Comparison of ENCODE assay signal across 8 mouse cellular contexts in genomic region chr11:69366855-69367615, GRCm38 (mm10). TPM values are rescaled to one million over a fixed set of nuclear protein-coding genes. Genes with fewer than 3 reads are reported as not detected.
DNase-seq lines count a peak whose midpoint lies in the region; ATAC-seq and TF ChIP-seq lines count a peak whose summit lies in the region.

No protein-coding gene starts in this region.

- no peaks in the 10 kb centered on the region for H3K27me3 ChIP-seq in C2C12 (ENCODE audit: control insufficient read depth, insufficient read depth, insufficient read length)
- H3K27me3 ChIP-seq in heart, embryonic 14.5 days (ENCODE audit: control insufficient read depth, insufficient read depth, low read length) = no peaks in the 10 kb centered on the region
- H3K27me3 ChIP-seq in midbrain, embryonic 15.5 days (replicated peaks) = no peaks in the 10 kb centered on the region

- WGBS in heart, embryonic 14.5 days = under 1% methylated on average over 22 of the region's 22 CpGs
- WGBS in midbrain, embryonic 15.5 days = under 1% methylated on average over 22 of the region's 22 CpGs

- peaks cover 11% of the 10 kb centered on the region for H3K79me3 ChIP-seq in C2C12 (ENCODE audit: low read depth)

- peak overlapping the region; percentile 52 for H3ac ChIP-seq in C2C12 (ENCODE audit: control insufficient read depth, insufficient read length, low read depth)

- peaks cover 39% of the 10 kb centered on the region for H3K79me2 ChIP-seq in C2C12 (ENCODE audit: control insufficient read depth, insufficient read depth)

- intact Hi-C loops in gastrocnemius, adult 2 months (cut with DNase I) = no loop called here

- peak overlapping the region; percentile 89 for H3K4me3 ChIP-seq in gastrocnemius, adult 2 months
- H3K4me3 ChIP-seq in C2C12 (ENCODE audit: insufficient read depth, poor library complexity, severe bottlenecking) = peak overlapping the region; percentile 64
- peak overlapping the region; percentile 89 to 97 for H3K4me3 ChIP-seq in heart, embryonic 14.5 days (ENCODE audit: control insufficient read depth in 1 of 2, insufficient read depth in 1 of 2, low read depth in 1 of 2, low read length in 2 of 2)
- H3K4me3 ChIP-seq in midbrain, embryonic 15.5 days = peak overlapping the region; percentile 91

- no peak for DNase-seq in gastrocnemius, adult 2 months
- no peak for DNase-seq in gastrocnemius, postnatal 10 days
- DNase-seq in brain, embryonic 14.5 days (ENCODE audit: low read depth) = peak; percentile 67
- DNase-seq in kidney, postnatal 4 days = peak; percentile 49 to 62

- ATAC-seq in heart, embryonic 14.5 days (ENCODE audit: insufficient number of reproducible peaks, insufficient read depth, low FRiP score, low read depth) = no peak
- ATAC-seq in midbrain, embryonic 15.5 days (replicated peaks) = no peak
- ATAC-seq in activated CD4-positive, CD25-positive, alpha-beta regulatory T cell, adult 4 months = no peak

- H3K9me3 ChIP-seq in heart, embryonic 14.5 days (ENCODE audit: control insufficient read depth, low read length) = no peaks in the 10 kb centered on the region
- no peaks in the 10 kb centered on the region for H3K9me3 ChIP-seq in midbrain, embryonic 15.5 days

- TF ChIP-seq CTCF in gastrocnemius, adult 2 months (IDR thresholded peaks at IDR 0.05) = no peak
- TF ChIP-seq CTCF in C2C12 (IDR thresholded peaks at IDR 0.05; ENCODE audit: control insufficient read depth, insufficient read depth, insufficient read length) = no peak
- no peak for TF ChIP-seq CTCF in brain, embryonic 14.5 days (IDR thresholded peaks at IDR 0.05; ENCODE audit: borderline replicate concordance, extremely low read depth, insufficient read depth, insufficient read length)

- H3K9ac ChIP-seq in heart, embryonic 14.5 days (ENCODE audit: low read length) = peak overlapping the region; percentile 99
- peak overlapping the region; percentile 100 for H3K9ac ChIP-seq in midbrain, embryonic 15.5 days

- peak overlapping the region; percentile 94 for H3K27ac ChIP-seq in gastrocnemius, adult 2 months
- H3K27ac ChIP-seq in heart, embryonic 14.5 days (replicated peaks in 1 of 2; ENCODE audit: control insufficient read depth in 1 of 2, insufficient read depth in 1 of 2, low read depth in 2 of 2, low read length in 2 of 2) = peak overlapping the region; percentile 79 to 97
- H3K27ac ChIP-seq in midbrain, embryonic 15.5 days = peak overlapping the region; percentile 100

- TF ChIP-seq POLR2A in brain, embryonic 14.5 days (IDR thresholded peaks at IDR 0.05; ENCODE audit: borderline replicate concordance, extremely low read depth, insufficient read depth, insufficient read length, poor library complexity, severe bottlenecking) = no peak

- H3K36me3 ChIP-seq in C2C12 (ENCODE audit: control insufficient read depth, insufficient read depth) = peaks cover 19% of the 10 kb centered on the region
- H3K36me3 ChIP-seq in heart, embryonic 14.5 days (ENCODE audit: control insufficient read depth, insufficient read depth, low read length) = peaks cover 19% of the 10 kb centered on the region
- H3K36me3 ChIP-seq in midbrain, embryonic 15.5 days (replicated peaks) = peaks cover 16% of the 10 kb centered on the region

- peak overlapping the region; percentile 93 for H3K4me2 ChIP-seq in heart, embryonic 14.5 days (ENCODE audit: low read length)
- H3K4me2 ChIP-seq in midbrain, embryonic 15.5 days = peak overlapping the region; percentile 93

- peaks cover 34 to 53% of the 10 kb centered on the region in 2 experiments for H3K4me1 ChIP-seq in heart, embryonic 14.5 days (ENCODE audit: control insufficient read depth in 2 of 2, insufficient read depth in 2 of 2, low read length in 2 of 2)
- peaks cover 56% of the 10 kb centered on the region for H3K4me1 ChIP-seq in midbrain, embryonic 15.5 days

TF ChIP-seq in C2C12, 6 proteins besides CTCF, POLR2A, EP300 and RAD21:
- TF ChIP-seq MAX (IDR thresholded peaks at IDR 0.05) = no peak
- no peak for TF ChIP-seq FOSL1 (IDR thresholded peaks at IDR 0.05; ENCODE audit: insufficient read depth, low read length, poor library complexity, severe bottlenecking)
- no peak for TF ChIP-seq MYOD1 (IDR thresholded peaks at IDR 0.05; ENCODE audit: control insufficient read depth, insufficient read length, low read depth)
- TF ChIP-seq MYOG (IDR thresholded peaks at IDR 0.05; ENCODE audit: control insufficient read depth, extremely low read depth, insufficient read length) = no peak
- TF ChIP-seq CEBPB (IDR thresholded peaks at IDR 0.05; ENCODE audit: low read depth) = no peak
- no peak for TF ChIP-seq USF1 (IDR thresholded peaks at IDR 0.05; ENCODE audit: low read depth)

RNA-seq across cellular contexts. Expression of gene Chd3, which starts 2.2 kb away (rescaled TPM):
- total RNA-seq in gastrocnemius, adult 2 months (2021) = 1 to 10 TPM; 6.8 to 9.4 TPM
- 10 to 100 TPM; 39.0 to 59.5 TPM for total RNA-seq in gastrocnemius, postnatal 10 days (2021)
- 100 TPM for polyA plus RNA-seq in C2C12 (2012; fragmentation: generic; extraction: Trizol)
- 321 and 358 TPM in 2 replicates for polyA plus RNA-seq in brain, embryonic 14.5 days (2012; rRNA removed)
- 16.5 TPM in 2 replicates for polyA plus RNA-seq in heart, embryonic 14.5 days (2014; fragmentation: Nextera tagmentation; extraction: Ambion mirVana)
- 98.2 and 102 TPM in 2 replicates for polyA plus RNA-seq in midbrain, embryonic 15.5 days (2015; fragmentation: Nextera tagmentation; extraction: Ambion mirVana)
- polyA plus RNA-seq in activated CD4-positive, CD25-positive, alpha-beta regulatory T cell, adult 4 months (2017; shearing (Covaris generic)) = 10 to 100 TPM; 58.7 to 62.7 TPM

RNA-seq across cellular contexts. Expression of gene Rnf227, which starts 26.8 kb away (rescaled TPM):
- total RNA-seq in gastrocnemius, adult 2 months (2021) = not detected
- total RNA-seq in gastrocnemius, postnatal 10 days (2021) = 1 to 10 TPM in 1 of 2 experiments, under 1 TPM in 1; 0.85 to 2.1 TPM
- 3.9 TPM for polyA plus RNA-seq in C2C12 (2012; fragmentation: generic; extraction: Trizol)
- 82.8 and 115 TPM in 2 replicates for polyA plus RNA-seq in brain, embryonic 14.5 days (2012; rRNA removed)
- polyA plus RNA-seq in heart, embryonic 14.5 days (2014; fragmentation: Nextera tagmentation; extraction: Ambion mirVana) = 6.6 and 7.3 TPM in 2 replicates
- polyA plus RNA-seq in midbrain, embryonic 15.5 days (2015; fragmentation: Nextera tagmentation; extraction: Ambion mirVana) = 278 and 308 TPM in 2 replicates
- polyA plus RNA-seq in activated CD4-positive, CD25-positive, alpha-beta regulatory T cell, adult 4 months (2017; shearing (Covaris generic)) = 1 to 10 TPM; 2.4 to 3.4 TPM

RNA-seq across cellular contexts. Expression of gene Naa38, which starts 28.3 kb away (rescaled TPM):
- 10 to 100 TPM; 62.4 to 86.0 TPM for total RNA-seq in gastrocnemius, adult 2 months (2021)
- 10 to 100 TPM; 83.8 to 94.5 TPM for total RNA-seq in gastrocnemius, postnatal 10 days (2021)
- 229 TPM for polyA plus RNA-seq in C2C12 (2012; fragmentation: generic; extraction: Trizol)
- polyA plus RNA-seq in brain, embryonic 14.5 days (2012; rRNA removed) = 84.1 and 111 TPM in 2 replicates
- 158 and 174 TPM in 2 replicates for polyA plus RNA-seq in heart, embryonic 14.5 days (2014; fragmentation: Nextera tagmentation; extraction: Ambion mirVana)
- polyA plus RNA-seq in midbrain, embryonic 15.5 days (2015; fragmentation: Nextera tagmentation; extraction: Ambion mirVana) = 96.8 and 101 TPM in 2 replicates
- 100 to 1,000 TPM; 146 TPM for polyA plus RNA-seq in activated CD4-positive, CD25-positive, alpha-beta regulatory T cell, adult 4 months (2017; shearing (Covaris generic))

RNA-seq across cellular contexts. Expression of gene Cyb5d1, which starts 28.4 kb away (rescaled TPM):
- total RNA-seq in gastrocnemius, adult 2 months (2021) = 10 to 100 TPM; 34.9 to 36.0 TPM
- total RNA-seq in gastrocnemius, postnatal 10 days (2021) = 10 to 100 TPM; 18.8 to 22.3 TPM
- 22.8 TPM for polyA plus RNA-seq in C2C12 (2012; fragmentation: generic; extraction: Trizol)
- polyA plus RNA-seq in brain, embryonic 14.5 days (2012; rRNA removed) = 26.7 and 28.7 TPM in 2 replicates
- 19.9 and 22.1 TPM in 2 replicates for polyA plus RNA-seq in heart, embryonic 14.5 days (2014; fragmentation: Nextera tagmentation; extraction: Ambion mirVana)
- polyA plus RNA-seq in midbrain, embryonic 15.5 days (2015; fragmentation: Nextera tagmentation; extraction: Ambion mirVana) = 32.7 and 33.5 TPM in 2 replicates
- 10 to 100 TPM in 1 of 2 experiments, 1 to 10 TPM in 1; 9.4 to 17.9 TPM for polyA plus RNA-seq in activated CD4-positive, CD25-positive, alpha-beta regulatory T cell, adult 4 months (2017; shearing (Covaris generic))

RNA-seq across cellular contexts. Expression of gene Tmem88, which starts 31.0 kb away (rescaled TPM):
- 1 to 10 TPM; 6.5 to 7.4 TPM for total RNA-seq in gastrocnemius, adult 2 months (2021)
- 10 to 100 TPM; 14.0 to 15.7 TPM for total RNA-seq in gastrocnemius, postnatal 10 days (2021)
- 0.16 TPM for polyA plus RNA-seq in C2C12 (2012; fragmentation: generic; extraction: Trizol)
- polyA plus RNA-seq in brain, embryonic 14.5 days (2012; rRNA removed) = 5.7 TPM in 2 replicates
- 43.1 and 46.7 TPM in 2 replicates for polyA plus RNA-seq in heart, embryonic 14.5 days (2014; fragmentation: Nextera tagmentation; extraction: Ambion mirVana)
- 6.5 and 7.0 TPM in 2 replicates for polyA plus RNA-seq in midbrain, embryonic 15.5 days (2015; fragmentation: Nextera tagmentation; extraction: Ambion mirVana)
- polyA plus RNA-seq in activated CD4-positive, CD25-positive, alpha-beta regulatory T cell, adult 4 months (2017; shearing (Covaris generic)) = under 1 TPM; 0.22 to 0.51 TPM

Comparison
In these comparisons a context has a peak if more than half of its experiments do, and no peak if none do; other contexts are left out.
1. DNase-seq: peak in brain, embryonic 14.5 days (single experiment) and kidney, postnatal 4 days (2 of 2); none in gastrocnemius, adult 2 months (single experiment) and gastrocnemius, postnatal 10 days (single experiment).
2. RNA of gene Rnf227, which starts 26.8 kb away (polyA plus RNA-seq): 278 to 308 TPM in midbrain, embryonic 15.5 days and 82.8 to 115 TPM in brain, embryonic 14.5 days; 6.6 to 7.3 TPM in heart, embryonic 14.5 days, 3.9 TPM in C2C12 (single experiment) and 2.4 to 3.4 TPM in activated CD4-positive, CD25-positive, alpha-beta regulatory T cell, adult 4 months; every median in the first group is over 10 times any median in the second.
3. Peak in every context shown above with its lines, with median percentiles within 50 percentile points of each other: H3K27ac ChIP-seq and H3K4me3 ChIP-seq.